Mouse (Mus musculus) spleen, postnatal 0 days (tissue): ENCODE measurements around the gene Muc5ac. TPM values are rescaled to one million over a fixed set of nuclear protein-coding genes. Genes with fewer than 3 reads are reported as not detected.

Source experiments
- polyA plus RNA-seq: library from polyadenylated mRNA; unstranded; fragments of >200 nt; fragmentation: Nextera tagmentation; extraction: Ambion mirVana; gene quantifications from 2 replicates; pipeline ENCODE4 v1.2.1, GENCODE M21; 2015

The Muc5ac gene
- not detected in 2 replicates for polyA plus RNA-seq

GRCm38 (mm10) chr7:141788677-141789452 lies at the start of gene Muc5ac:
TSS of gene Muc5ac (plus strand) at chr7:141788972.

GRCm38 (mm10) chr7:141838779-141839178 lies 50.0 kb downstream of the Muc5ac start, which contains the start of gene Muc5b:
TSS of gene Muc5b (plus strand) at chr7:141839070.

Other genes starting within 250 kb of the Muc5ac start
- 14.0 and 14.6 TPM in 2 replicates for gene Chid1, start 249.1 kb upstream of the Muc5ac start, polyA plus RNA-seq
- 49.8 and 51.2 TPM in 2 replicates for gene Ap2a2, start 226.8 kb upstream of the Muc5ac start, polyA plus RNA-seq
- 6.2 and 7.0 TPM in 2 replicates for gene Muc6, start 133.7 kb upstream of the Muc5ac start, polyA plus RNA-seq
- 0.23 and 0.30 TPM in 2 replicates for gene Muc2, start 98.6 kb upstream of the Muc5ac start, polyA plus RNA-seq
- gene Muc5b, start 50.1 kb downstream of the Muc5ac start, polyA plus RNA-seq, result 0.01 and 0.02 TPM in 2 replicates
- 20.2 and 21.1 TPM in 2 replicates for gene Tollip, start 129.5 kb downstream of the Muc5ac start, polyA plus RNA-seq
- gene Brsk2, start 160.8 kb downstream of the Muc5ac start, polyA plus RNA-seq, result 0.53 and 0.70 TPM in 2 replicates